Mouse (Mus musculus) neural tube, embryonic 15.5 days (tissue): ENCODE data around the gene Plxna4. TPM values are rescaled to one million over a fixed set of nuclear protein-coding genes. Genes with fewer than 3 reads are reported as not detected.

Experiments
- ATAC-seq: fragments of 200-750 bp; cut with Nextera tagmentation; 2 replicates; pipeline ENCODE4 v1.8.0; 2017; ENCODE audit warnings: mild to moderate bottlenecking, moderate TSS enrichment, moderate library complexity; ENCODE audit not compliant: low FRiP score
- H3K27ac ChIP-seq: fragments of 300-500 bp; sonication (generic); replicated peaks from 2 replicates; pipeline ENCODE4 v1.5.1; 2015; ENCODE audit warnings: mild to moderate bottlenecking, inconsistent platforms
- H3K27me3 ChIP-seq: fragments of 300-500 bp; sonication (generic); replicated peaks from 2 replicates; pipeline ENCODE4 v1.6.1; 2015; ENCODE audit warnings: inconsistent platforms
- H3K36me3 ChIP-seq: fragments of 300-500 bp; sonication (generic); 2 replicates; pipeline ENCODE4 v1.6.1; 2015; ENCODE audit warnings: inconsistent platforms
- H3K4me1 ChIP-seq: fragments of 300-500 bp; sonication (generic); 2 replicates; pipeline ENCODE4 v1.6.1; 2015; ENCODE audit warnings: inconsistent platforms
- H3K4me2 ChIP-seq: fragments of 300-500 bp; sonication (generic); 2 replicates; pipeline ENCODE4 v1.6.1; 2015; ENCODE audit warnings: inconsistent platforms, mild to moderate bottlenecking, moderate library complexity
- H3K4me3 ChIP-seq: fragments of 300-500 bp; sonication (generic); replicated peaks from 2 replicates; pipeline ENCODE4 v1.5.1; 2015; ENCODE audit warnings: mild to moderate bottlenecking, inconsistent platforms
- H3K9ac ChIP-seq: fragments of 300-500 bp; sonication (generic); replicated peaks from 2 replicates; pipeline ENCODE4 v1.6.1; 2015; ENCODE audit warnings: mild to moderate bottlenecking, inconsistent platforms
- H3K9me3 ChIP-seq: fragments of 300-500 bp; sonication (generic); replicated peaks from 2 replicates; pipeline ENCODE4 v1.6.1; 2016; ENCODE audit warnings: inconsistent platforms
- WGBS: fragments of 180-500 bp; shearing (Covaris S2); methylation state at CpG from one replicate; pipeline ENCODE4 v1.1.7; 2015; ENCODE audit warnings: mixed read lengths; 5-methylcytosine and 5-hydroxymethylcytosine counted together
- polyA plus RNA-seq: library from polyadenylated mRNA; unstranded; fragments of >200 nt; fragmentation: Nextera tagmentation; extraction: Ambion mirVana; gene quantifications from 2 replicates; pipeline ENCODE4 v1.2.1, GENCODE M21; 2015

The Plxna4 gene
- polyA plus RNA-seq, 1 experiment from 2014 or later, result 14.9 TPM

DNA sequence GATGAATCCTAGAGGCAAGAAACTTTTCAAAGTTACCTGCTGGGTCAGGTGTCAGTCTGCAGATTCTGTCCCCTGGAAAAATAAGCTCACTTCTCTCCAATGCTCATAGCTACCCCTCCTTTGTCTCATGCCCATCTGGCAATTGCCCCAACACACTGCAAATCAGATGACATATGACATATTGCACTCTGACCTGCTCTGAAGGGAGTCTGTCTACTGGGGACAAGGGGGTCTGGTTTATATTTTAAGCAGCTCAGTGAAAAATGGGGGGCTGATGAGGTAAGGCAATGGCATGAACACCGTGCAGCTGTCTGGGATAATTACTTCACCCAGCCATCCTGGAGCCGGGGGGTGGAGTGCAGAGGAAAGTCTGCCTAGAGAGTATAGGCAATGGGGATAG is 142.7 kb downstream of the Plxna4 start:
- H3K9me3 ChIP-seq, result no peaks in the 10 kb centered on the region
- no peak overlapping the region for H3K9ac ChIP-seq
- H3K27ac ChIP-seq, result no peak overlapping the region
- no peak overlapping the region for H3K4me2 ChIP-seq
- no peak for ATAC-seq
- H3K27me3 ChIP-seq, result no peaks in the 10 kb centered on the region
- WGBS, result 66% methylated on average over 2 of the region's 2 CpGs
- H3K36me3 ChIP-seq, result no peaks in the 10 kb centered on the region
- H3K4me3 ChIP-seq, result no peak overlapping the region
- H3K4me1 ChIP-seq, result peaks cover 10% of the 10 kb centered on the region; the same call in 1 of the 2 replicates

DNA sequence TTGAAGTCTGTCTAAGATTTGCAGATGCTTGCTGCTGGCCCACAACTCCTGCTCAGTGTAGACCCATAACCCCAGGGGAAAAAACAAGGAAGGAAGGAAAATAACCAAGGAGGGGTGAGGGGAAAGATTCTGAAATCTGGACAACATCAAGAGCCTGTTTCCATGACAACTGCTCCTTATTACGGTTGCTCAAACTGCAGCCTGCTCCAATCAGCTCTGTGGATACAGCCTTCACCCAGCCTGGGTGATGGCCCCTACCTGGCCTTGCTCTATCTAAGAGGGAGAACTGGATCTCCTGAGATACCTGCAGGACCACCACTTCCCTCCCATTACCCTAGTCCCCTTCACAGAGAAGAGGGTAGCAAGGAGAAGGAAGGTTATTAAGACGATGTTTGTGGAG is 143.6 kb downstream of the Plxna4 start:
- H3K9ac ChIP-seq, result no peak overlapping the region
- no peak overlapping the region for H3K4me3 ChIP-seq
- H3K27me3 ChIP-seq, result no peaks in the 10 kb centered on the region
- no peak overlapping the region for H3K4me2 ChIP-seq
- ATAC-seq, result peak; percentile 40; the same call in 1 of the 2 replicates
- no peaks in the 10 kb centered on the region for H3K36me3 ChIP-seq
- no peak overlapping the region for H3K27ac ChIP-seq
- H3K9me3 ChIP-seq, result no peaks in the 10 kb centered on the region
- 79% methylated on average over 2 of the region's 2 CpGs for WGBS
- peaks cover 10% of the 10 kb centered on the region; the same call in 1 of the 2 replicates for H3K4me1 ChIP-seq

GRCm38 (mm10) chr6:32443679-32444078 is 144.3 kb downstream of the Plxna4 start:
- WGBS, result 68% methylated on average over 1 of the region's 1 CpGs
- no peaks in the 10 kb centered on the region for H3K36me3 ChIP-seq
- H3K4me2 ChIP-seq, result no peak overlapping the region
- H3K9me3 ChIP-seq, result no peaks in the 10 kb centered on the region
- ATAC-seq, result no peak
- H3K27me3 ChIP-seq, result no peaks in the 10 kb centered on the region
- no peak overlapping the region for H3K9ac ChIP-seq
- H3K27ac ChIP-seq, result no peak overlapping the region
- H3K4me3 ChIP-seq, result no peak overlapping the region
- peaks cover 10% of the 10 kb centered on the region; the same call in 1 of the 2 replicates for H3K4me1 ChIP-seq

DNA sequence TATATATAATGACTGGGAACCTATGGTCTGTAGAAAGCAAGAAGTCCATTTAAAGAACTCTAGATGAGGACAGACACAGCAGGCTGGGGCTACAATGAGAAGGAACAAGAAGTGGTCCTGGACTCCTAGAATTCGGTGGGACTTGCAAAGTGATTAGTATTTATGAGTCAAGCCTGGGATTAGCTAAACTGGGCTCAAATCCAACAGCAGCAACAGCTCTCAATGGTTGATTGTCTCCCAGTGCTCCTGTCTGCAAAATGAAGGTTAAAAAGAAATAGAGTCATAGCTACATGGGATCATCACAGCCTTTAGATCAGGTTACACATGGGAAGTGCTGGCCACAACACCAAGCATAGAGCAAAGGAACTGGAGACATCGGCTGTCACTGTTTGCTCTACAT is 148.6 kb downstream of the Plxna4 start:
- H3K27me3 ChIP-seq, result no peaks in the 10 kb centered on the region
- no peak overlapping the region for H3K9ac ChIP-seq
- H3K4me3 ChIP-seq, result no peak overlapping the region
- ATAC-seq, result no peak
- no peaks in the 10 kb centered on the region for H3K9me3 ChIP-seq
- WGBS, result 69% methylated on average over 2 of the region's 2 CpGs
- no peak overlapping the region for H3K4me2 ChIP-seq
- H3K4me1 ChIP-seq, result peaks cover 14% of the 10 kb centered on the region
- no peaks in the 10 kb centered on the region for H3K36me3 ChIP-seq
- H3K27ac ChIP-seq, result no peak overlapping the region

GRCm38 (mm10) chr6:32437219-32437618 is 150.8 kb downstream of the Plxna4 start:
- Histone ChIP-seq H3K4me1 (peaks cover 16% of the 10 kb centered on the region), H3K9me3 (no peaks in the 10 kb centered on the region), H3K9ac (no peak overlapping the region), H3K36me3 (no peaks in the 10 kb centered on the region), H3K4me2 (no peak overlapping the region), H3K4me3 (no peak overlapping the region), H3K27ac (no peak overlapping the region), H3K27me3 (no peaks in the 10 kb centered on the region)
- WGBS, result 68% methylated on average over 6 of the region's 6 CpGs
- ATAC-seq, result no peak

- 35% methylated on average over 2 of the region's 2 CpGs for WGBS
- Histone ChIP-seq H3K9me3 (no peaks in the 10 kb centered on the region), H3K4me2 (no peak overlapping the region), H3K4me3 (no peak overlapping the region), H3K4me1 (peaks cover 8% of the 10 kb centered on the region; the same call in 1 of the 2 replicates), H3K9ac (no peak overlapping the region), H3K27me3 (no peaks in the 10 kb centered on the region), H3K27ac (no peak overlapping the region), H3K36me3 (no peaks in the 10 kb centered on the region)
- no peak for ATAC-seq
These were observed 164.9 kb downstream of the Plxna4 start for GRCm38 (mm10) chr6:32423124-32423523.

GRCm38 (mm10) chr6:32420610-32421009 is 167.4 kb downstream of the Plxna4 start:
- H3K27ac ChIP-seq, result no peak overlapping the region
- H3K9ac ChIP-seq, result no peak overlapping the region
- no peak overlapping the region for H3K4me3 ChIP-seq
- ATAC-seq, result no peak
- no peaks in the 10 kb centered on the region for H3K9me3 ChIP-seq
- no peak overlapping the region for H3K4me2 ChIP-seq
- H3K36me3 ChIP-seq, result no peaks in the 10 kb centered on the region
- H3K27me3 ChIP-seq, result no peaks in the 10 kb centered on the region
- WGBS, result 74% methylated on average over 3 of the region's 3 CpGs
- peaks cover 8% of the 10 kb centered on the region; the same call in 1 of the 2 replicates for H3K4me1 ChIP-seq

DNA sequence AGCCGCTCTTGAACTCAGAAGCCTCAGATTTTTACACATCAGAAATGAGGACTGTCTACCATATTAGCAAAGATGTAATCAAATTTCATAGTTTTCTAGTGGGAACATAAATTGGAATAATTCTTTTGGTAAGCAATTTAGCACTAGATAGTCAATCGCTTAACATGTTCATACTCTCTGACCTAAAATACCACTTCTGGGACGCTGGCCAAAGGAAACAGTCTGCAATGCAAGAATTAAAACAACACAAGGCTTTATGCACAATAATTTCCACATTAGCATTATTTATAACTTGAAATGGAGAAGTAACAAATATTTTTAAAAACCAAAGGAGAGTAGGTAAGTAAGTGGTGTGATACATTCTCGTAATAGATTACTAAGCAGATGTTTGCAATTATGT is 170.6 kb downstream of the Plxna4 start:
- no peak overlapping the region for H3K4me3 ChIP-seq
- H3K9me3 ChIP-seq, result no peaks in the 10 kb centered on the region
- H3K9ac ChIP-seq, result no peak overlapping the region
- H3K4me1 ChIP-seq, result peaks cover 6% of the 10 kb centered on the region
- no peaks in the 10 kb centered on the region for H3K36me3 ChIP-seq
- H3K27me3 ChIP-seq, result no peaks in the 10 kb centered on the region
- 85% methylated on average over 4 of the region's 4 CpGs for WGBS
- no peak for ATAC-seq
- no peak overlapping the region for H3K4me2 ChIP-seq
- H3K27ac ChIP-seq, result no peak overlapping the region

DNA sequence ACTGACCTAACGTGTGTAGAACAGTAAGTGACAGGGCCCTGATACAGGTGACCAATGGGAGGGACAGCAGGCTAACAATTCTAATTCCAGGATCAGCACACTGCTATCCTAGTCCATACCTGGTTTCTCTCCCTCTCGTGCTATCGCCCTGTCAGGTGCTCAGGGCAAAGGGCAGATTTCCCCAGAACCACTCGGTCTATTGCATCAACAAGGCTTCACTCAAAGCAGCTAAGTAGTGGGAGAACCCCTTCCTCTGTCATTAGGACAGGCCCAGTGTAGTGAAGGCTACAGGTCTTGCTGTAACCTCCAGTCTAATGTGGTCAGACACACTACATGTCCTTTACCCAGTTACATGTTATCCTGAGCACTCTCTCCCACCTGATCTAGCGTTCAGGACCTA is 176.7 kb downstream of the Plxna4 start:
- WGBS, result 87% methylated on average over 5 of the region's 5 CpGs
- no peak overlapping the region for H3K4me2 ChIP-seq
- H3K27ac ChIP-seq, result no peak overlapping the region
- H3K4me1 ChIP-seq, result peaks cover 19% of the 10 kb centered on the region
- H3K9ac ChIP-seq, result no peak overlapping the region
- no peak for ATAC-seq
- no peaks in the 10 kb centered on the region for H3K9me3 ChIP-seq
- no peaks in the 10 kb centered on the region for H3K36me3 ChIP-seq
- no peak overlapping the region for H3K4me3 ChIP-seq
- no peaks in the 10 kb centered on the region for H3K27me3 ChIP-seq

DNA sequence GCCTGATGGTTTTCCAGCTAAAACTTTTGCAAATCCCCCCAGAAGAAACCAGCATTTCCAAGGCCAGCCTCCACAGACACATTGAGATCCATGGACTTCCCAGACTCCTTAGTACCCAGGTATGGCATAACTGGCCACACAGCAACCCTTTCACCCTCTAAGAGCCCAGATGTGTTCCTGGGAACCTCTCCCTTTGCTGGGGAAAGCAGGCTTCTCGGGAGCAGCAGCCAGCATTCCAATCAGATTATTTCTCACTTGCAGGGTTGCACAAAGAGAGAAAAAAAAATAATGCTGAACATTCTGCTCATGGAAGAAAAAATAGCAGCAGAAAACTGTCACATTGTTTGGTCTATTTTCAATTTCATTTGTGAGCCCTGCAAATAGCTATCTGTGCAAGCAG is 178.4 kb downstream of the Plxna4 start:
- H3K9ac ChIP-seq, result no peak overlapping the region
- ATAC-seq, result no peak
- H3K9me3 ChIP-seq, result no peaks in the 10 kb centered on the region
- WGBS, result 47% methylated on average over 1 of the region's 1 CpGs
- H3K36me3 ChIP-seq, result no peaks in the 10 kb centered on the region
- H3K4me2 ChIP-seq, result no peak overlapping the region
- H3K27me3 ChIP-seq, result no peaks in the 10 kb centered on the region
- no peak overlapping the region for H3K27ac ChIP-seq
- H3K4me3 ChIP-seq, result no peak overlapping the region
- peaks cover 19% of the 10 kb centered on the region for H3K4me1 ChIP-seq

- H3K4me2 ChIP-seq, result no peak overlapping the region
- peaks cover 30% of the 10 kb centered on the region for H3K4me1 ChIP-seq
- no peaks in the 10 kb centered on the region for H3K9me3 ChIP-seq
- no peak overlapping the region for H3K4me3 ChIP-seq
- no peak overlapping the region for H3K27ac ChIP-seq
- no peak for ATAC-seq
- no peaks in the 10 kb centered on the region for H3K27me3 ChIP-seq
- no peaks in the 10 kb centered on the region for H3K36me3 ChIP-seq
- WGBS, result 12% methylated on average over 8 of the region's 8 CpGs
- H3K9ac ChIP-seq, result no peak overlapping the region
These were observed 180.3 kb downstream of the Plxna4 start for GRCm38 (mm10) chr6:32407574-32408185.

DNA sequence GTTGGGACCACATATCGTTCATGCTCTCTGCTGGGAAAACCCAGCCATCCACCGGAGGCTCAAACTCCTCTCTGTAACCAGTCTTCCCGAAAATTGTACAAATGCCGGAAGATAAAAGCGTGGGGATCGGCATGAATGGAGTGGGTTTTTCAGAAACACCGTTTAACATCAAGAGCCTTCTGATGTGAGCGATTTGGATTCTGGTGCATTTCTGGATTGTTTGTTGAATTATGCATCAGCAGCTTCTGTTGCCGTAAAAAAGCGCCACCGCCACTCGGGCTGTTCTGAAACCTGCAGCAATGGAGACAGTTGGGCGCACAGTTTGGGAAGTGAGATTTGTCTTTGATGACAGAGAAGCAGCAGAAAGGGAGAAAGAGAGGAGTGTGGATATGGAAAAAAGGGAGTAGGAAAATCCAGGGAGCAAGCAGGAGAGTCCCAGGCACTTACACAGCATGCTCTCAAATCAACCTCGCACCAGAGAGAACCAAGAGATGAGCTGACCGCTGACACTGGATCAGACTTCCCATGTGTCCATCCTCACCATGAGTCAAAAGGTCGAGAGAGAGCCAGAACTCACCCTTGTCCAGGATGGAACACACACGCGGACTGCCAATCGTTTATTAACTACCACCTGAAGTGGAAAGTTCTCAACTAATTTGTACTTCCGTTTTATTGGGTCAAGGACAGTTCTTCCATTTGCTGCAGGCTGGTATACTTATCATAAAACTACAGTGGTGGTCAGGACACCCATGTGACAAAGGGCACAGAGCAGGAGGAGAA is 181.5 kb downstream of the Plxna4 start:
- no peak overlapping the region for H3K27ac ChIP-seq
- no peaks in the 10 kb centered on the region for H3K36me3 ChIP-seq
- no peak overlapping the region for H3K9ac ChIP-seq
- H3K4me2 ChIP-seq, result no peak overlapping the region
- whole genome bisulfite sequencing, result 79% methylated on average over 20 of the region's 20 CpGs
- H3K27me3 ChIP-seq, result no peaks in the 10 kb centered on the region
- no peak for ATAC-seq
- peaks cover 26% of the 10 kb centered on the region for H3K4me1 ChIP-seq
- no peaks in the 10 kb centered on the region for H3K9me3 ChIP-seq
- no peak overlapping the region for H3K4me3 ChIP-seq
